Mouse (Mus musculus): ENCODE data around the gene Mark2.

GRCm38 (mm10) chr19:7386042-7386441 is 44.4 kb upstream of the Mark2 start:
- TF ChIP-seq POLR2A (IDR thresholded peaks at IDR 0.05; ENCODE audit: borderline replicate concordance, control insufficient read depth, low read depth, low read length) (no peak), CTCF (IDR thresholded peaks at IDR 0.05; ENCODE audit: control insufficient read depth, insufficient read depth, low read length) (no peak)
